Mouse (Mus musculus): ENCODE measurements around the gene Supt3. TPM values are rescaled to one million over a fixed set of nuclear protein-coding genes. Genes with fewer than 3 reads are reported as not detected.
A peak's percentile ranks its signal among the peaks of the same experiment; 100 is the strongest.

The Supt3 gene
- total and polyA plus RNA-seq, 2 experiments from 2014 or later, result 3.2 to 24.5 TPM

DNA sequence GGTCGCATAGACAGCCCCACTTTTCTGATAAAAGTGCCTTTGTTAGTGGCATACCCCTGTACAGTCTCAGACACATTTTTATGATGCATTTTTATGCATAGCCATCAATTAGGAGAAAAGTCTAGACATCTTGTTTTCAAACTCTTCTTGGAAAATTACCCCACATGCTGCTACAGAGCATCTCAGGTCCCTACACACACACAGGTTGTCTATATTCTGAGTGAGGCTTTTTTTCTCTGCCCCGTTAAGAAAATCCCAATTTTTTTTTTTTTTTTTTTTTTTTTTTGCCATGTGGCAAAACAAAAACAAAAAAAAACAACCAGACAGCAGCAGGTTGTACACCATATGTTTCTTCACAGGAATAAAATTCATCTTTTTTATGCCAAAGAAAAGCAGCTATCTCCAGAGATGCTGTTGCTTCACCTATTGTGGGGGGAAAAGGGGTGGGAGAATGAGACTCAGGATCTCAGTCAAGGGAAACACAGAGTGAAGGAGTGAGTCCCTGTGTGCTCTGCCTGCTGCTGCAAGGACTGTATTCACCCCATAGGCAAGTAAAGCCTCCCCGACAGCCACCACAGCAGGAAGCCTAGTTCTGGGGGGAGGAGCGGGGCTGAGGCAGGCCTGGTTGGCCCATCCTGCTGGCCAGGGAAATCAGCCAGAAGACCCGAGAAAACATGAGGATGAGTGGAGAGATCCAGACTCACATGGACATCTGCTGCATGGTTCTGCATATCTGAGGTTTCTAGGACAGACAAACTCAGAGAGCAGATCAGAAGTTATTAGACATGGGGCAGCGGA lies 281.8 kb downstream of the Supt3 start:
- Histone ChIP-seq H3K27ac (ENCODE audit: low read depth, low read length) (no peak overlapping the region), H3K4me3 (ENCODE audit: low read depth, low read length) (no peak overlapping the region), H3K4me2 (ENCODE audit: low read depth) (no peak overlapping the region), H3K9me3 (ENCODE audit: low read length) (no peaks in the 10 kb centered on the region), H3K36me3 (ENCODE audit: insufficient read depth) (no peaks in the 10 kb centered on the region), H3K4me1 (ENCODE audit: insufficient read depth) (0 out of 2 replicates have a peak, but pooled peaks cover 4% of the 10 kb centered on the region), H3K9ac (no peak overlapping the region), H3K27me3 (ENCODE audit: insufficient read depth, low read length) (no peaks in the 10 kb centered on the region)
- WGBS, result 43% methylated on average over 6 of the region's 6 CpGs
- ATAC-seq, result no peak; the same call in 1 of the 2 replicates
- TF ChIP-seq CTCF (IDR thresholded peaks at IDR 0.05; ENCODE audit: low read depth), result no peak
- DNase-seq, result peak; percentile 18

GRCm38 (mm10) chr17:45063776-45064175 lies 286.8 kb downstream of the Supt3 start:
- 57% methylated on average over 5 of the region's 5 CpGs for WGBS
- Histone ChIP-seq H3K4me3 (ENCODE audit: low read depth, low read length) (no peak overlapping the region), H3K27ac (ENCODE audit: low read depth, low read length) (no peak overlapping the region), H3K4me2 (ENCODE audit: low read depth) (no peak overlapping the region), H3K4me1 (ENCODE audit: insufficient read depth) (0 out of 2 replicates have a peak, but pooled peaks cover 4% of the 10 kb centered on the region), H3K27me3 (ENCODE audit: insufficient read depth, low read length) (no peaks in the 10 kb centered on the region), H3K36me3 (ENCODE audit: insufficient read depth) (no peaks in the 10 kb centered on the region), H3K9ac (no peak overlapping the region), H3K9me3 (ENCODE audit: low read length) (no peaks in the 10 kb centered on the region)
- TF ChIP-seq CTCF (IDR thresholded peaks at IDR 0.05; ENCODE audit: low read depth), result no peak
- no peak for ATAC-seq
- peak; percentile 63 for DNase-seq

DNA sequence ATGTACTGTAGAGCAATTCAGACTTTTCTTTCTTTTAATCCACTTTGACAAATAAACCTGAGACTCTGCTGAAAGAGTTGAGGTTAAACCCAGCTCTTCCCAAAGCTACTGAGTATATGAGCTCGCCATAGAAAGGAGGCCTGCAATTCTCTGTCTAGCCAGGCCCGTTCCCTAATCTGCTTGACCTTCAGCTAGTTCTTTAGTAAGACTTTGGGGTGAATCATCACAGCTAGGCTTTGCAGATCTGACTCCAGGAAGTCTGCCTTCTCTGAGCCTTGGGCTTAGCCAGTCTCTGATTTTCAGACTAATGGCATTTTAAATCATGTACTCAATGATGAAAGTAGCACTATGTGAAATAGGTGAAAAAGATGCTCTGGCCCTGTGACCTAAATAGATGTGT lies 288.5 kb downstream of the Supt3 start:
- Histone ChIP-seq H3K36me3 (ENCODE audit: insufficient read depth) (no peaks in the 10 kb centered on the region), H3K4me1 (ENCODE audit: insufficient read depth) (no peaks in the 10 kb centered on the region), H3K27me3 (ENCODE audit: insufficient read depth, low read length) (no peaks in the 10 kb centered on the region), H3K9ac (no peak overlapping the region), H3K4me3 (ENCODE audit: low read depth, low read length) (no peak overlapping the region), H3K4me2 (ENCODE audit: low read depth) (no peak overlapping the region), H3K27ac (ENCODE audit: low read depth, low read length) (no peak overlapping the region), H3K9me3 (ENCODE audit: low read length) (no peaks in the 10 kb centered on the region)
- ATAC-seq (no peak), DNase-seq (no peak)
- 86% methylated on average over 2 of the region's 2 CpGs for WGBS
- TF ChIP-seq CTCF (IDR thresholded peaks at IDR 0.05; ENCODE audit: low read depth), result no peak

DNA sequence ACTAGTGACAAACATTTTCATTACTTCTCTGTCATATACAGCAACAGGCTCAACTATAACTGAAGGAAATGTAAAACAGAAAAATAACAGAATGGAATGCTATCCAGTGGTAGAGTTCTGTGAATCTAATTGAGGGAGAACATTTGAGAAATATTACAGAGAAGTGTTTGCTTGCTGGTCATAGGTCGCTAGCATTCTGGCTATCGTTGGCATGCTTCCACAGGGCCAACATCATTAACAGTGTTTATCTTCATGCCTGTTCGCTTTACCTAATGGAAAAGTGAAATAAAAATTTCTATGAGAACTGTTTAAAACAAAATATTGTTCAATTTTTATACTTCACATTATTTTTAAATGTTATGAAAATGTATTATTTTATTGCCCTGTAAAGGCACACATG lies 290.5 kb downstream of the Supt3 start:
- Histone ChIP-seq H3K4me1 (ENCODE audit: insufficient read depth) (no peaks in the 10 kb centered on the region), H3K9ac (no peak overlapping the region), H3K27ac (ENCODE audit: low read depth, low read length) (no peak overlapping the region), H3K4me2 (ENCODE audit: low read depth) (no peak overlapping the region), H3K27me3 (ENCODE audit: insufficient read depth, low read length) (no peaks in the 10 kb centered on the region), H3K9me3 (ENCODE audit: low read length) (no peaks in the 10 kb centered on the region), H3K4me3 (ENCODE audit: low read depth, low read length) (no peak overlapping the region), H3K36me3 (ENCODE audit: insufficient read depth) (no peaks in the 10 kb centered on the region)
- DNase-seq (no peak), ATAC-seq (no peak)
- 89% methylated on average over 3 of the region's 3 CpGs for WGBS
- no peak for TF ChIP-seq CTCF (IDR thresholded peaks at IDR 0.05; ENCODE audit: low read depth)

- Histone ChIP-seq H3K4me3 (ENCODE audit: low read depth, low read length) (no peak overlapping the region), H3K9ac (no peak overlapping the region), H3K4me2 (ENCODE audit: low read depth) (no peak overlapping the region), H3K36me3 (ENCODE audit: insufficient read depth) (no peaks in the 10 kb centered on the region), H3K9me3 (ENCODE audit: low read length) (no peaks in the 10 kb centered on the region), H3K27ac (ENCODE audit: low read depth, low read length) (no peak overlapping the region), H3K27me3 (ENCODE audit: insufficient read depth, low read length) (no peaks in the 10 kb centered on the region), H3K4me1 (ENCODE audit: insufficient read depth) (no peaks in the 10 kb centered on the region)
- DNase-seq (no peak), ATAC-seq (no peak)
- 53% methylated on average over 7 of the region's 7 CpGs for WGBS
- TF ChIP-seq CTCF (IDR thresholded peaks at IDR 0.05; ENCODE audit: low read depth), result no peak
Measured at GRCm38 (mm10) chr17:45068321-45068720, 291.4 kb downstream of the Supt3 start.

DNA sequence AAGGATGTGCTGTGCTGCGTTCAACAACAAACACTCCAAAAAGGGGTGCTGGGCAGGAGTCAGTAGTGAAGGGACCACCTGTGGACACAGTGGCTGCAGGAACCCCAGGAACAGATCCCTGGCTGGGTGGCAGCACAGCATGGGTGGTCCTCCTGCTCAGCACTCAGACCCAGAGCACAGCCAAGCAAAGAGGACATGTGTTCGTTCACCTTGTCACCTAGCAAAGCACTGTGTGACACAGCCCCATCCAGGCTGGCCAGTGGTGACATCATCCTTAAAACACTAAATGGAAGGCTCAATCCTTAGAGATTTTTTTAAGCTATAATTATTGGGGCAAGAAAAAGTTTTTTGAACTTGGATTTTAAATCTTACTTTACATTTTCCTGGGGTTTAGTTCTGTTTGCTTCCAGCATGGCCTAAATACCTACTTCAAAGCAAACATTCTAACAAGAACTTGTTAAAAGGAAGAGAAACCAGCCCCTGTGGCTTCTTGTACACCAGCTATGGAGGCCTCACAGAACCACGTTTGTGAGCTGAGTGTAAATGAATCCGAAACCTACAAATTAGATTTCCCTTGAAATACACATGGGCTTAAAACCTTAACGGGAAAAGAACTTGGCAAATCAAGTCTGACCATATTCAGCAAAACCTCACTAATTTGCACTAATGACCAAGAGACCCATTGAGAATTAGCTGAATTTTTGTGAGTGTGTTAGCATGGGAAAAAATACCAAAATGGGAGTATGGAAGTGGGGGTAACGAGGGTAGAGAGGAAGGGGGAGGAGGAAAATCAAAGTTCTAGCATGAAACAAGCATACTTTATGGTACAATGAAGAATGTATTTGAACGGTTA lies 295.8 kb downstream of the Supt3 start:
- 36% methylated on average over 7 of the region's 7 CpGs for WGBS
- no peaks in the 10 kb centered on the region for H3K9me3 ChIP-seq (ENCODE audit: low read length)
- 0 out of 2 replicates have a peak, but pooled peaks cover 3% of the 10 kb centered on the region for H3K4me1 ChIP-seq (ENCODE audit: insufficient read depth)
- TF ChIP-seq CTCF (IDR thresholded peaks at IDR 0.05; ENCODE audit: low read depth), result no peak
- no peaks in the 10 kb centered on the region for H3K27me3 ChIP-seq (ENCODE audit: insufficient read depth, low read length)
- H3K9ac ChIP-seq, result no peak overlapping the region
- DNase-seq (no peak), ATAC-seq (peak; percentile 58)
- H3K4me3 ChIP-seq (ENCODE audit: low read depth, low read length), result no peak overlapping the region
- no peak overlapping the region for H3K4me2 ChIP-seq (ENCODE audit: low read depth)
- no peaks in the 10 kb centered on the region for H3K36me3 ChIP-seq (ENCODE audit: insufficient read depth)
- H3K27ac ChIP-seq (ENCODE audit: low read depth, low read length), result no peak overlapping the region

DNA sequence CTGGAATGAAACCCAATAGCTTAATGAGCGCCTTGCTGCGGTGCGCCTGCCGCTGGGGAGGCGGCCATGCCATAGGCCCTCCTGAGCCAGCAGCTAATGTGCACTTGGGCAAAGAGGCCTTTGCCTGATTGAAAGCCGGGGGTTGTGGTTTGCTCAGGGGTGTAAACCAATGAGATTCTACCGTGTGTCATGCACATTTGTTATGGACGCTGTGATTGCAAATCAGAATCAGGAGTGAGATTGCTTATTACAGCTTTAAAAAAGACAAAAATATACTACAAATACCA lies 296.3 kb downstream of the Supt3 start:
- no peak for TF ChIP-seq CTCF (IDR thresholded peaks at IDR 0.05; ENCODE audit: low read depth)
- DNase-seq (no peak), ATAC-seq (peak; percentile 17; the same call in 1 of the 2 replicates)
- Histone ChIP-seq H3K9ac (no peak overlapping the region), H3K4me3 (ENCODE audit: low read depth, low read length) (no peak overlapping the region), H3K27me3 (ENCODE audit: insufficient read depth, low read length) (no peaks in the 10 kb centered on the region), H3K9me3 (ENCODE audit: low read length) (no peaks in the 10 kb centered on the region), H3K4me2 (ENCODE audit: low read depth) (no peak overlapping the region), H3K27ac (ENCODE audit: low read depth, low read length) (no peak overlapping the region), H3K36me3 (ENCODE audit: insufficient read depth) (no peaks in the 10 kb centered on the region), H3K4me1 (ENCODE audit: insufficient read depth) (0 out of 2 replicates have a peak, but pooled peaks cover 3% of the 10 kb centered on the region)
- WGBS, result 65% methylated on average over 8 of the region's 8 CpGs

Data from forebrain, postnatal 0 days (tissue).